Mouse (Mus musculus) kidney, embryonic 14.5 days (tissue): Measurements from ENCODE around the gene Tnmd. TPM values are rescaled to one million over a fixed set of nuclear protein-coding genes. Genes with fewer than 3 reads are reported as not detected.

Experiments used
- ATAC-seq: fragments of 200-750 bp; cut with Nextera tagmentation; 2 replicates; pipeline ENCODE4 v1.8.0; 2017; ENCODE audit warnings: moderate number of reproducible peaks, mild to moderate bottlenecking, moderate TSS enrichment, moderate library complexity; ENCODE audit not compliant: low FRiP score, low TSS enrichment
- H3K27ac ChIP-seq: fragments of 300-500 bp; sonication (generic); 2 replicates; pipeline ENCODE4 v1.5.1; 2014; ENCODE audit warnings: low read depth, mild to moderate bottlenecking, low read length, moderate library complexity, mixed read lengths
- H3K27me3 ChIP-seq: fragments of 300-500 bp; sonication (generic); 2 replicates; pipeline ENCODE4 v1.6.1; 2014; ENCODE audit warnings: mild to moderate bottlenecking, low read length; ENCODE audit not compliant: control insufficient read depth, insufficient read depth
- H3K36me3 ChIP-seq: fragments of 300-500 bp; sonication (generic); 2 replicates; pipeline ENCODE4 v1.6.1; 2014; ENCODE audit warnings: low read length, mixed read lengths; ENCODE audit not compliant: control insufficient read depth, insufficient read depth
- H3K4me1 ChIP-seq: fragments of 300-500 bp; sonication (generic); 2 replicates; pipeline ENCODE4 v1.6.1; 2014; ENCODE audit warnings: low read length, mixed read lengths; ENCODE audit not compliant: control insufficient read depth, insufficient read depth
- H3K4me2 ChIP-seq: fragments of 300-500 bp; sonication (generic); replicated peaks from 2 replicates; pipeline ENCODE4 v1.6.1; 2014; ENCODE audit warnings: low read depth, mild to moderate bottlenecking, low read length
- H3K4me3 ChIP-seq: fragments of 300-500 bp; sonication (generic); 2 replicates; pipeline ENCODE4 v1.5.1; 2014; ENCODE audit warnings: mild to moderate bottlenecking, low read length
- H3K9ac ChIP-seq: fragments of 300-500 bp; sonication (generic); 2 replicates; pipeline ENCODE4 v1.6.1; 2014; ENCODE audit warnings: low read depth, mild to moderate bottlenecking, low read length, moderate library complexity
- H3K9me3 ChIP-seq: fragments of 300-500 bp; sonication (generic); 2 replicates; pipeline ENCODE4 v1.6.1; 2016; ENCODE audit warnings: low read length; ENCODE audit not compliant: control insufficient read depth
- WGBS: fragments of 180-500 bp; shearing (Covaris S2); extraction: QIAGEN DNeasy Blood & Tissue Kit; methylation state at CpG from one replicate; pipeline ENCODE4 v1.1.7; 2014; 5-methylcytosine and 5-hydroxymethylcytosine counted together
- polyA plus RNA-seq: library from polyadenylated mRNA; unstranded; fragments of >200 nt; fragmentation: Nextera tagmentation; extraction: Ambion mirVana; gene quantifications from 2 replicates; pipeline ENCODE4 v1.2.1, GENCODE M21; 2014

Tnmd gene
- polyA plus RNA-seq = not detected in 2 replicates

DNA sequence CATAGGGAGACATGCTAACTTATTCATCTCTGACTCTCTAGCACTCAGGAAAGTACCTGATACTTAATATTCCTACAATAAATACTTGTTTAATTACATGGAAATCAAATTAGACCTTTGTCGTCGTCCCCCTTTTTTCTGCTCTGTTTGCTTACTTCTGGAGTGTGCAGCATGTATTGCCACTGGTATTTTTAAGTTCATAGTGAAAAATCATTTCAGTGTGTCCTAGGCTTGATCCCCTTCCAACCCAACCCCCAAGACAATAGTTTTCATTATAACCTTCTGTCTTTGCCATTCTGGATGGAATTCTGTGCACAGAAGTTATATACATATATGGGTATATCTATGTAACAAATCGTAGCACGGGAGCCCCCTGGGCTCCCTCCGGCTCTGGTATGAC lies at the start of gene Tnmd:
Gene Tnmd (plus strand): TSS at position 301 of the 400 bp plus-strand sequence.
- Histone ChIP-seq H3K4me2 (no peak within 1 kb of the TSS), H3K4me3 (no peak within 1 kb of the TSS), H3K9me3 (no peaks in the 10 kb centered on the region), H3K36me3 (no peaks in the 10 kb centered on the region), H3K27ac (no peak within 1 kb of the TSS), H3K27me3 (no peaks in the 10 kb centered on the region; the same call in 1 of the 2 replicates), H3K9ac (no peak within 1 kb of the TSS), H3K4me1 (no peaks in the 10 kb centered on the region)
- WGBS = 79% methylated on average over 5 of the region's 5 CpGs
- no peak for ATAC-seq

DNA sequence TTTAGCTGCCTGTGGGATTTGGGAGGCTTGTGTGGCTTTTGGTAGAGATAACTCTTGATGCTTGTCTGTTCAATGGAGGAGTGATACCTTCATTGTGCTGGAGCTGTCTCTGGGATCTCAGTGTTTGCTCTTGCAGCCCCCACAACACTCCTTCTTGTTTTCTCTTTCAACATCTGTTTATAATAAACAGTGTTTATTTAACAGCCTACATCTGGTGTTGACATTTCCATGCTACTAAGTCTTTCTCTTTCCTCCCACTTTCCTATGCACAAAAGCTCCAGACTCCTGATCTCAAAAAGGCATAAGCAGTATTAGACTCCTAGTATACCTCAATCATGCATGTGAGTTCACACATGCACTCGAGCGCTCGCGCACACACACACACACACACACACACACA lies 2.9 kb downstream of the Tnmd start:
- WGBS = 91% methylated on average over 4 of the region's 4 CpGs
- Histone ChIP-seq H3K4me2 (no peak overlapping the region), H3K4me3 (no peak overlapping the region), H3K36me3 (no peaks in the 10 kb centered on the region), H3K27me3 (no peaks in the 10 kb centered on the region; the same call in 1 of the 2 replicates), H3K9ac (no peak overlapping the region), H3K27ac (no peak overlapping the region), H3K9me3 (no peaks in the 10 kb centered on the region), H3K4me1 (no peaks in the 10 kb centered on the region)
- ATAC-seq = no peak

DNA sequence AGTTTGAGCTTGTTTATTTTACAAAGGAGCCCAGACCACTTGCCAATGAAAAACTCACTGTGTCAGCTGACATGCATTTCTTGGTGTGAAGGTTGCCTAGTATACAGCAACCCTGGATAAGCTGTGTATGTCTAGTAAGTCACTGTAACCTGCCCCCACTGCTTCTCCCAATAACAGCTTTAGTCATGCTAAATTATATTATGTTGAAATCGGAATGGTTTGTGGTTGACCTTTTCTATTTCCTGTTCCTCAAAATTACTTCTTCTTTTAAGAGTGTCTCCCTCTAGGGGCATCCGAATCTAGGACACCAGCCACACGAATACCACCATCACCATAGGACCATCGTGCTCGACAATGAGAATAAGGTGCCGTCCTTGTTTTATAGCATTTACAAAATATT lies 19.0 kb downstream of the Tnmd start:
- no peak for ATAC-seq
- Histone ChIP-seq H3K27ac (no peak overlapping the region), H3K36me3 (no peaks in the 10 kb centered on the region), H3K9ac (no peak overlapping the region), H3K4me3 (no peak overlapping the region), H3K4me2 (no peak overlapping the region), H3K27me3 (no peaks in the 10 kb centered on the region), H3K4me1 (no peaks in the 10 kb centered on the region), H3K9me3 (no peaks in the 10 kb centered on the region)
- WGBS = 92% methylated on average over 6 of the region's 6 CpGs

DNA sequence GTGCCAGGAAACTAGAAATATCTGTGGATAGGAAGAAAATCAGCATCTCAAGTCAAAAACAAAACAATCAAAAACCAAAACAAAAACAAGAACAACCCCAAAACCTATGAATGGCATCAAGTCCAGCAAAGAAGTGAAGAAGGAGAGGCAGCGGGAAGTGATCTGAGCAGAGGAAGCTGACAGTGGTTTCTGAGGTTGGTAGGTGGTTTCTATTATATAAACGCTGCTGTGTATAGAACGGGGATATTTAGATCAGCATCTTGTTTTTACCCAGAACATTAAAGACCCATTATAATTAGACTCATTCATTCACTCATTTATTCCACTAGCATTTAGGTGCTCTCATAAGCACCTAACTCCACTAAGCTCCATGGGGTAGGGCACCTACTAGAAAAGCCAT lies 36.5 kb downstream of the Tnmd start:
- WGBS = 95% methylated on average over 3 of the region's 3 CpGs
- H3K4me2 ChIP-seq = no peak overlapping the region

DNA sequence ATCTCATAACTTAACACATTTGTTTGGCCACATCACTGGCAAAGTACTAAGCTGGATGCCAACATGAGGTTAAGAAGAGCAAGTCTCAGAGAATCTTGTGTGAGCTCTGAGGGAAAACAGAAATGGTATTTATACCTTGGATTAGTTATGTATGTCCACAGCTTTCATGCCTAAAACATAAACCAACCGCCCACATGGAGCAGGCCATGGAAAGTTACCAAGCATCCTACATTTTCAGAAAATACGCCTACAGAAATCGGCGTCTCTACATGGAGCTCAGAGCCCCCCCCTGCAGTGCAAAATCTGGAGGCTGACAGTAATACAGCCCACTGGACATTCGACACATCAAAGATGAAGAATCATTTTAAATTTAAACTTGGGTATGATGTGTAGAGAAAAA lies 37.3 kb downstream of the Tnmd start:
- Histone ChIP-seq H3K9ac (no peak overlapping the region), H3K9me3 (no peaks in the 10 kb centered on the region), H3K4me3 (no peak overlapping the region), H3K27ac (no peak overlapping the region), H3K4me1 (no peaks in the 10 kb centered on the region), H3K36me3 (peaks cover 6% of the 10 kb centered on the region; the same call in 1 of the 2 replicates), H3K4me2 (no peak overlapping the region), H3K27me3 (no peaks in the 10 kb centered on the region)
- ATAC-seq = no peak
- 85% methylated on average over 5 of the region's 5 CpGs for WGBS

More for the DNA sequence above, 36.5 kb downstream of the Tnmd start:
- no peaks in the 10 kb centered on the region for H3K9me3 ChIP-seq
- H3K27ac ChIP-seq = no peak overlapping the region
- peaks cover 4% of the 10 kb centered on the region; the same call in 1 of the 2 replicates for H3K36me3 ChIP-seq
- H3K4me3 ChIP-seq = no peak overlapping the region
- no peak overlapping the region for H3K9ac ChIP-seq
- H3K27me3 ChIP-seq = no peaks in the 10 kb centered on the region
- H3K4me1 ChIP-seq = no peaks in the 10 kb centered on the region
- ATAC-seq = no peak

DNA sequence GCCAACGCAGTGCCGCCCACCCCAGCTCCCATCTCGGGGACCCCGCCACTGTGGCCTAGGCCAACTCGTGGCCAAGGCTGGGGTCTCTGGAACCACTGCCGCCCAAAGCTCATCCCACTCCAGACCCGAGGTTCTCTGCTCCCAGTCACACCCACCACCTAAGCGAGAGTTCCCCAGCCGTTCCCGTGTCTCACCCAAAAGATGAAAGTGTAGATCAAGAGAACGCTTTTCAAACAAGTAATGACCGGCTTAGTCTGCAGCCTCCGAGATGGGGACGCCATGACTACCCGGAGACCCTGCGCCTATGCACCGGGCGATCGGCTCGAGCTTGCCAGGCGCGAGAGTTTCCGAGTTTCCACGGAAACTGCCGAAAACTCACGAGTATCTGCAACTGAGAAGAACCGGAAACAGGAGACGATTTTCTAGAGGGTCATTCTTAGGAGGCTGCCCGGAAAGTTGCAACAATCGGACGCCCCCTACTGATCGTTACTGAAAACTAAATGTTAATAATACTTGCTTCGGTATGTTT lies 47.3 kb downstream of the Tnmd start, which contains the start of gene Tspan6:
Gene Tspan6 (minus strand): TSS at position 416 of the 529 bp plus-strand sequence.
- Histone ChIP-seq H3K4me1 (no peaks in the 10 kb centered on the region), H3K27ac (no peak within 1 kb of the TSS), H3K36me3 (peaks cover 3% of the 10 kb centered on the region; the same call in 1 of the 2 replicates), H3K9me3 (no peaks in the 10 kb centered on the region), H3K4me2 (peak within 1 kb of the TSS; percentile 45), H3K4me3 (peak within 1 kb of the TSS; percentile 58), H3K27me3 (no peaks in the 10 kb centered on the region), H3K9ac (peak within 1 kb of the TSS; percentile 75)
- ATAC-seq = peak; percentile 96
- 28% methylated on average over 33 of the region's 33 CpGs for WGBS

DNA sequence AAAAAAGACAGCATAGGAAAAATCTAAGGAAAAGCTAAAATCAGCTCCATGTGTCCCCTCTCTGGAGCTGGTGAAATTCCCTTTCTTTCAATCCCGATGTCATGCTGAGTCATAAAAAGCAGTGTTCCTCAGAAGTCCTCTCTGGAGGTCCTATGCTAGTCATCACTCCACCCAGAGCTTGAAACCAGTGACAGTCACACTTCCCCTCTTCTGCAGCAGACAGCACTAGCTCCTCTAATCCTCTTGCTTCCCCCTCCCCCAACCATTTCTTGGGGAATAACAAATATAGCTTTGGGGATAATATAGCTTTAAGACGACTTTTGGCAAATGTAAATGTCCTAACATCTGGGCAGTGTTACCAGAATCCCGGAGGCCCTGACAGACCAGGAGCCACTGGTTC lies 57.5 kb downstream of the Tnmd start, which contains the start of gene Srpx2:
Gene Srpx2 (plus strand): TSS at position 166 of the 400 bp plus-strand sequence.
- ATAC-seq = no peak
- WGBS = 44% methylated on average over 3 of the region's 3 CpGs
- H3K9me3 ChIP-seq = no peaks in the 10 kb centered on the region
- H3K27me3 ChIP-seq = no peaks in the 10 kb centered on the region
- H3K9ac ChIP-seq = no peak within 1 kb of the TSS
- no peaks in the 10 kb centered on the region for H3K4me1 ChIP-seq
- H3K4me2 ChIP-seq = no peak within 1 kb of the TSS
- H3K36me3 ChIP-seq = no peaks in the 10 kb centered on the region
- no peak within 1 kb of the TSS for H3K4me3 ChIP-seq
- no peak within 1 kb of the TSS for H3K27ac ChIP-seq

DNA sequence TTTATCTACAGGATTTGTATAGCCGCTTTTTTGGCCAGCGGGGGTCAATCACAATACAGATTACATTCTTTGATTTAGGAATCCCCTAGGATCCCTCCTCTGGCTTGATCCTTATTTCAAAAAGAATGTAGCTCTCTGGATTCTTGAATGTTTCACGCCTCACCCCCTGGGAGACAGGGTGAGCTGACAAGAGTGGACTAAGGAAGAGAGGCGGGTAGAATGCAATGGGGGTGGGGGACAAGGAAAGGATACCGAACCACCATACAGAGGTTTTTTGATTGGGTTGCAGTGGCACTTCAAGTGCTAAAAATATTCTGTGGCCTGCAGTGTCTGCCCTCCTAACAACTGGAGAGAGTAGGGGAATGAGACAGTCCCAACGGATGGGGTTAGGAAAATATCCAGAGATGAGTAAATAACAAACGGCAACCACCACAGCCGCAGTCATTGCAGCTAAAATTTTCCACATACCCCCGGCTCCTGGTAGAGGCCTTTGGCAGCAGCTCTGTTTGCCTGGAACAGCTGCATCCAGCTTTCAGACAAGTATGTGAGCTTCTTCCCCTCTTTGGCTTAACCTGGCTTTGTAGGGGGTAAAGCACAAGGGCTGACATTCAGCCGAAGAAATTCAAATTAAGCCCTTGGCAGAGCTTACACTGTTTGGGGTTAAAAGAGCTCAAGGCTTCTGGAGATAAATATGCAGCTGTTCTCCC lies 60.8 kb downstream of the Tnmd start:
- H3K27me3 ChIP-seq = no peaks in the 10 kb centered on the region
- ATAC-seq = no peak
- no peaks in the 10 kb centered on the region for H3K36me3 ChIP-seq
- H3K9me3 ChIP-seq = no peaks in the 10 kb centered on the region
- H3K27ac ChIP-seq = no peak overlapping the region; the same call in 1 of the 2 replicates
- WGBS = 62% methylated on average over 10 of the region's 10 CpGs
- H3K9ac ChIP-seq = no peak overlapping the region
- H3K4me2 ChIP-seq = no peak overlapping the region
- no peaks in the 10 kb centered on the region for H3K4me1 ChIP-seq
- no peak overlapping the region for H3K4me3 ChIP-seq

DNA sequence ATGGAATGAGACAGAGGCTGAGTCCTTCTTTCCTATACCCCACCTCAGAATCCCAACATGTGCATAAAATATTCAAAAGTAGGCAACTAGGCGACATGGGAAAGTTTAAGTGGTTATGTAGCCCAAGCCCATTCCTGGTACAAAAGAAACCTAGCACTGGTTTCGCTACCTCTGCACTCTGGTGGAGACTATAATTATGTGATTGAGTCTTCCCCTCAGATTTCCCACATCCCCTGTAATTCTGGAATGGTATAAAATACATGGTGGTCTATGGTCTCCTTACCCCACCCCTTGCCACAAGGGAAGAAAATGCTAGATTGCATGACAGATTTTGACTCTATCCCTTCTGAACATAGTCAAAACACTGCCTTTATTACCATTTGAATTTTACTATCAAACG lies 62.2 kb downstream of the Tnmd start:
- ATAC-seq = no peak
- H3K4me3 ChIP-seq = no peak overlapping the region
- H3K4me1 ChIP-seq = no peaks in the 10 kb centered on the region
- H3K9ac ChIP-seq = no peak overlapping the region
- no peaks in the 10 kb centered on the region for H3K36me3 ChIP-seq
- 80% methylated on average over 3 of the region's 3 CpGs for WGBS
- H3K4me2 ChIP-seq = no peak overlapping the region
- no peaks in the 10 kb centered on the region for H3K9me3 ChIP-seq
- no peaks in the 10 kb centered on the region for H3K27me3 ChIP-seq
- no peak overlapping the region for H3K27ac ChIP-seq
